Mouse (Mus musculus) T-helper 2 cell (primary cell): ENCODE measurements around the gene Klhdc9.
"Not testable (repeated sequence)": the region's sequence is repeated elsewhere in the genome, so short reads cannot be mapped to it uniquely, and the experiment has no call there.

ENCODE experiments used
- in situ Hi-C: fragments of 300-600 bp; cut with MboI, MseI; formaldehyde crosslinking; loops from one replicate; pipeline ENCODE4 v1.15.1; 2025; ENCODE audit warnings: high pct_unique_total_duplicates

Klhdc9 gene

DNA sequence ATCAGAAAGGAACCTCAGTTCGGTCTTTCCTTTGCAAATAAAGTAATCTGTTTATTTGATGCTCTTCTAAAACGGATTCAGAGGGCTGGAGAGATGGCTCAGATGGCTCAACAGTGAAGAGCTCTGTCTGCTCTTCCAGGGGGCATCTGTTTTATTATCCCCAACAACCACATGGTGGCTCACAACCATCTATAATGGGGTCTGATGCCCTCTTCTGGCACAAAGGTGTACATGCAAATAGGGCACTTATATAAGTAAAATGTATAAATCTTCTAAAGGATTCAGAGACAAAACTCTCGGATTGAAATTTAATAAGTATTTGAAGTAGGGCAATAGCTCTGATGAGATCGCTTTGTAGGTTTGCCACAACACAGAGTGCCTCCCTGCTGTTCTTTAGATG is 2.2 kb downstream of the Klhdc9 start:
- in situ Hi-C loops, result no loop called here

DNA sequence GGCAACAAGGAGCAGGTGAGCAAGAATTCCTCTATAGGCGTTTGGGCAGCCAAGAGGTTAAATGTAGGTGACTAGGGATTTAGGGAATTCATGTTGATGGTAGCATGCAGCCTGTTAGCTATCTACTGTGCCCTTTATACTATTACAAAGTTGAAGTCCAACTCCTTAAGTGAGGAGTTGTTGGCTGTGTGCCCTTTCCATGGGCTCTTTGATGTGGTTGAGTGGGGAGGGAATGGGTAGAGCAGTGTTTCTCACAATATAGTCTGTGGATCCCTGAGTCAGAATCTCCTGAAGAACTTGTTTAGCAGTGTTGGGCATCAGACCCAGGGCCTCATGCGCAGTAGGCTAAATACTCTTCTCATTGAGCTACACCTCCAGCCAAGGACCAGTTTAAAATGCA is 3.8 kb downstream of the Klhdc9 start:
- in situ Hi-C loops, result no loop called here

DNA sequence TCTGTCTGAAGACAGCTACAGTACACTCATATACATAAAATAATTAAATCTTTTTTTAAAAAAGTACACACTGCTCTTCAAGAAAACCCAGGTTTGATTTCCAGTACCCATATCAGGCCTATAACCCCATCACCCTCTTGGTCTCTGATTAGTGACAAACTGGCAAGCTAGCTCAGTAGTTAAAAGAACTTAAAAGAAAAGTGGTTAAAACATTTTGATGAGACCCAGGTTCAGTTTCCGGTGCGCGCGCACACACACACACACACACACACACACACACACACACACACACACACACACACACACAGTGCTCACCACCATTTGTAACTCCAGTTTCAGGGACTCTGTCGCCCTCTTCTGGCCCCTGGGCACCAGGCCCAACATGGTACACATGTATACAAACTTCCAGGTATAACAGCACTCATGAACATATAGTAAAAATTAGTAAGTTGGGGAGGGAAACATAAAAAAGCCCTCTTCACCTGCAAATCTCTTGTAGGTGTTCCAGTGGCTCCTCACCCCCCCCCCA is 4.7 kb downstream of the Klhdc9 start:
- in situ Hi-C loops, result no loop called here

DNA sequence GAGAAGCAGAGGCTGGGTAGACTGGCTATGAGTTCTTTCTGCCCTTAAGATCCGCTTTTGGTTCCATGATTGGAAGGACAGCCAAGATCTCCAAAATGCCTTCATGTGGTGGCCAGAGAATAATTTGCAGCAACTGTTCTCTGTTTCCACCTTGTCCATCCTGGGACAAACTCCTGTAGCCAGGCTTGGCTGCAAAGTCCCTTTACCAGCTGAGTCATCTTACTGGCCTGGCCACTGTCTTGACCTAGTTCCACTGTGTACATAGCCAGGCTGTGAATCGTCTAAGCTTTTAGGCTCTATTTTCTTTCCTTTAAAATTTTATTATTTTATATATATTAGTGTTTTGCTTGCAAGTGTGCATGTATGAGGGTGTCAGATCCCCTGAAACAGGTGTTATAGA is 11.4 kb downstream of the Klhdc9 start:
- in situ Hi-C loops, result loop anchor here (5.0 kb wide), 1 partner anchor 67 kb away; the partner anchor contains the start of gene Ppox

DNA sequence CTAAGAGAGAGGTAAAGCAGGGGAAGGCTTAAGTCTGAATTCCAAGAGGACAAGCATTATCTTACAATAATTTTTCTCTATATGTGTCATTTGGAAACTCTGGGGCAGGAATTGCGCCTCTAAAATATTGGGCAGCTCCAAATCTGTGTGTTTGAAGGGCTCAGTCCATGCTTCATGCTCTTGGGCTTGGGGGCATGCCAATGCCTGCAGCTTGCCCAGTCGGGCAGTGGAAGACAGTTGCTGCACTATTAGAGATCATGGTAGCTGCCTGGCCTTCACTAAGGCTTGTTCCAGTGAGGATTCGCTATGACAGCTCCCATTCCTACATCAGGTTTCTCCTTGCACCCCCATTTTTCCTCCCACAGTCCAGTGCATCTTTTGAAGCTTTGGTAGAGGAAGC is 11.9 kb downstream of the Klhdc9 start:
- in situ Hi-C loops, result loop anchor here (5.0 kb wide), 1 partner anchor 66 kb away; the partner anchor contains the start of gene Ppox

DNA sequence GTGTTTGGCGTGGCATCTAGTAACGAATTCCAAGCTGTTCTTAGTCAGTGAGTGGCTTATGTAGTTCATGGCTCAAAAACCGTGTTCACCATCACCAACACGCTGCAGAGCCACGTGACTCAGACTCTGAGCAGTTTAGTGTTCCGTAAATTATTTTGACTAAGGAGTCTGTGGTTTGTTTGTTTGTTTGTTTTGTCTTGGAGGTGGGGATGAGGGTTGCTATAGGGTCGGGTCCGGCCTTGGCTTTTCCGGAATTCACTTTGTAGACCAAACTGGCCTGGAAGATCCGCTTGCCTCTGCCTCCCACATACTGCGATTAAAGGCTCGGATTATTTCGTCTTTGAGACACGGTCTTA is 14.5 kb downstream of the Klhdc9 start:
- in situ Hi-C loops, result loop anchor here (5.0 kb wide), 1 partner anchor 64 kb away; the partner anchor contains the start of gene Ppox

DNA sequence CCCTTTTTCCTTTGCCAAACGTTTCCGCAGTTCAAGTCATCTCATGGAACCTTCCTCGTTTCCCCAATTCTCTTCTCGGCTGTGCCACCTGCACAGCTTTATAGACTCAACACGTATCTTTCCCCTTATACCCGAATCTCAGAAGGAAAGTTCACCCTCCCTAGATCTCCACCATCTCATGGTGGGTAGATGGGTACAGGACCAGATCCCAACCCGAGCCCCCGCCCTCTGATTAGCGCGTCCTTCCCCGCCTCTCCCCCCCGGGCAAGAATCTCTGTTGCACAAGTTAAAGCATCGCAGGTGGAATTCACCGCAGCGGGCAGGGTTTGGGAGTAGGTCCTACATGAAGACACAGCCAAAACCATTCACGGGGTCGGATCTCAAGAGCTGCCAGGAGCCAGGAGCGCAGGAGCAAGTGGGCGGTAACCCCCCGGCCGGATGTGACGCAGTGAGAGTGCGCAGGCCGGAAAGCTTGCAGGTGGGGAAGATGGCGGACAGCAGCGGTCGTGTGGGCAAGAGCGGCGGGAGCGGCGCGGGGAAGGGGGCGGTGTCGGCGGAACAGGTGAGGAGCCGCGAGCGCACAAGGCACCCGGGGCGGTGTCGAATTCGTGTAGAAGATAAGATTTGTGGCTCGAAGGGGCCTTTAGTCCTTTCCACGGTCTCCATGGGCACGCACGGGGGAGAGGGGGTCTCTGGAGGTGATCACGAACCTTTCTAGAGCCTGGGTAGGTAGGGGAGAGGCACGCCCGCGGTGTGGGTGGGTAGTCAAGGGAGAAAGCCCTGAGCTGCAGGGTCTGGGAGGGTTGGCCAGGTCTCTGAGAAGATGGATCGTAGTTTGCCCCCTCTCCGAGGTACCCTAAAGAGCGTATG is 15.1 kb downstream of the Klhdc9 start, which contains the start of the genes Nit1 and Pfdn2:
Nit1 (minus strand) TSS at position 422 of the 870 bp plus-strand sequence.
Pfdn2 (plus strand) TSS at position 446 of the 870 bp plus-strand sequence.
- in situ Hi-C loops, result loop anchor here (5.0 kb wide), 1 partner anchor 63 kb away; the partner anchor contains the start of gene Ppox

DNA sequence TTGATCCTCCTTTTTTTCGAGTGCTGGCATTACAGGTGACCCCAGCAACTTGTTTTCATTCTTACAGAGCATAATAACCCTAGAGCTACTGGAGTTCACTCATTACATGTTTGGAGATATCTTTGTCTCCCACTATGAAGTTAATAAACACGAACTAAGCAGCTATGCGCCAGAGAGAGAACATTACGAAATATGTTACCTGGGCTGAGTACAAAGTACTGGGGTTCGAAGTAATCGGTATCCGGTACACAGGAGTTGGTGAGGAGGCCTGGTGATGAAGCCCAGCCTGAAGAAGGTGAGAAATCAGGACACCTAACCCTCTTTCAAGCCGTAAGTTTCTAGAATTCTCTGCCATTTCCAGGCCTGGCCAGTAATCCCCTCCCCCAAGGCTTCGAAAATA is 15.9 kb downstream of the Klhdc9 start:
- in situ Hi-C loops, result loop anchor here (5.0 kb wide), 1 partner anchor 62 kb away; the partner anchor contains the start of gene Ppox

DNA sequence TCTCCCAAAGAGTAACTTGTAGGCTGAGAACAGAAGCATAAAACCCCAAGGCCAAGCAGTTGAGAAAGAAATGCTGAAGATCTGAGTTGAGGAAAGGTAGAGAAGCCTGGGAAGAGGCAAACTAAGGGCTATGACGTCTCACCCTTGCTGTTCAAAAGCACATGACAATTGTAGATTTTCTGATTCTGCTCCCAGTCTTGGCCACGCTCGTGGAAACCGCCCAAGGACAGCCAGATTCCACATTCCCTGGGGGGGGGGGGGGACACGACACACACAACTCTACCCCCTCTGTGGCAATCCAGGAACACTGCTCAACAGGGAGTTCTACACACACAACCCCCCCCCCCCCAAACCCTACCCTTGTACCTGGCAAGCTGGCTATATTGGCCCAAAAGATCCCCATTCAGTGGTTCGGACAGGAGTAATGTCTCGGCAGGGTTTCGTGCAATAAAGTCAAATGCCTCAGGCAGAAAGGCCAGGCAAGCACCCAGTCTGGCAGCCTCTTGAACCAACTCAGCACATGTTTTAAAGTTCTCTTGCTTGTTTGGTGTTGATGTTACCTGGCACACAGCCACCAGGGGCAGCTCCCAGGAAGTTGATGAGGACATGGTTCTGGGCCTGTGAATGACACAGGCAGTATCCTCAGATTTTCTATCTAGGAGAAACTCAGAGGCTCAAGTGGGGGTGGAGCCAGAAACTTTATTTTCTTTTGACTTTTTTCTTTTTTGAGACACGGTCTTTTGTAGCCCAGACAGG is 16.5 kb downstream of the Klhdc9 start:
- in situ Hi-C loops, result no loop called here

DNA sequence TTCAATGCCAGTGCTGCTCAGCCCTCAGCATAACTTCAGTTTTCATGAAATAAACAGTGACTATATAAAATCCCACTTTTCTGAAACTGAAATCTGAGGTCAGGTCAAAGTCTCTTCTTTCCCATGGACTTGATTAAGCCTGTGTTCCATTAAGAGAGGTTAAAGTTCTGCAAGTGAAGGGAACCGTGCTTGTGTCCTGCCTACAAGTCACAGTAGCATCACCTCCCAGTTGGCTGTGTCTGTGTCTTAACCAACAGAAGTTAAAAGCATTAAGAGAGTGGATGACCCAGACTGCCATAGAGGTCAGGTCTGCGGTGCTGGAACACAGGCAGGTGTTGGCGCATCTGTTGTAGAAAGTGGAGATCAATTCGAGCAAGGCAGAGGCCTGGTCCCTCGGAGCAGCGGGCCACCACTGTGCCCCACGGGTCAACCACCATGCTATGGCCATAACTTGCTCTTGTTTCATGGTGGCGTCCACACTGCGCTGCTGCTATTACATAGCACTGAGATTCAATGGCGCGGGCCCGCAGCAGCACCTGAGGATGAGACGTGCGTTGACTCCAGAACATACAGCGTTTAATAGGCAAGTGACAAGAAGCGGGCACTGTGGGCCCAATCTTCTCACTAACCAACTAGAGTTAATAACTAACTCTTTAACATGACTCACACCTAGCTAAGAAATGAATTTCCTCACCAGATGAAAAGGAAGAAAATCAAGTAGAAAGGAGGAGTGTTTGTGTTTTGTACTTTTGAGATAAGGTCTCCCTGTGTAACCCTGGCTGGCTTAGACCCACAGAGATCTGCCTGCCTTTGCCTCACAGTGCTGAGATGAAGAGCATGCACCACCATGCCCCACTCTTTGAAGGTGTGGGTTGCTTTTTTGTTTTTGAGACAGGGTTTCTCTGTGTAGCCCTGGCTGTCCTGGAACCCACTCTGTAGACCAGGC is 18.1 kb downstream of the Klhdc9 start:
- in situ Hi-C loops, result no loop called here

DNA sequence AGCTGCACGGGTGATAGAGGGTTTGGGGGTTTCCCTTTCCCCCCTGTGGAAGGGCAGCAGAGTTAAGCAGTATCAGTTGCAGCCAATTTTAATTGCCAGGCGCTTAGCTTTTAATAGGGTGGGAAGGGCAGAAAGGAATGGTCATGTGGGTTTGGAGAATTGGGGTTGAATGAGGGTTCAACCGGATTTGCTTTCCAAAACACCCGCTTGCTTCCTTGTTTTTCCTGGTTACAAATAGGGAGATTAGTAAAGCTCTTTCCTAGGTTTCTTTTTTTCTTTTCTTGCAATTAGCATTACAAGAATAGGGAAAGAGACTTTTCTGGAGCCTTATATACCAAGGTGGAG is 30.4 kb downstream of the Klhdc9 start:
- in situ Hi-C loops, result no loop called here

DNA sequence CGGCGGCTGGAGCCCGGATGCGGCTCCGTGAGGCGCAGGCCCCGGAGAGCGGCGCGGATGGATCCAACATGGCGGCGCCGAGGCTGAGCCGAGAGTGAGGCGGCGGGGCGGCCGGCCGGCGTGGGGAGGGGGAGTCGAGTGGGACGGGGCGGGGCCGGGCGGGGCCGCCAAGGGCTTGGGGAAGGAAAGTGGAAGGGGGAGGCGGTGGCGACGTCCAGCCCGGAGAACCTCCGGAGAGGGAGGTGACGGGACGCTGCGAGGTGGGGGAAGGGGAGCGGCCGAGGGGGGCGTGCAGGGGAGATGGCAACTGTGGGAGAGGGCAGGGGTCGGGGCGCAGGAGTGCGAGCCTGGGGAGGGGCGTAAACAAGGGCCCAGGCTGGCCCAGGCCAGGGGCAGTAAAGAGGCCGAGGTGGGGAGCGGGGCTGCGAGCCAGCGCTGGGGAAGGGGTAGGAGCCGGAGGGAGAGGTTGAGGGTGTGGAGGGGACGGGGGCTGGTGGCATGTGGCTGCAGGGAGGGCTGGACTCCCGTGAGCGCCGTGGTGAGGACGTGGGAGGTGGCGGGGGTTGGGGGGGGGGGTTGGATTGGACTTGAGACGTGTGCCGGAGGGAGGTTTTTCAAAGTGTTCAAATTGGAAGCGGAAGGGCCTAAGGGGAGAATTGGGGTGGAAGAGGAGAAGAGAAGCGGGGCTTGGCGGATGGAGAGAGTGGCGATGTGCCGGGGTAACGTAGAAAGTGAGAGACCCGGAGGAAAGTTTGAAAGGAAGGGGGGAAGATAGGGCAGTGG is 31.0 kb downstream of the Klhdc9 start:
- in situ Hi-C loops, result no loop called here

DNA sequence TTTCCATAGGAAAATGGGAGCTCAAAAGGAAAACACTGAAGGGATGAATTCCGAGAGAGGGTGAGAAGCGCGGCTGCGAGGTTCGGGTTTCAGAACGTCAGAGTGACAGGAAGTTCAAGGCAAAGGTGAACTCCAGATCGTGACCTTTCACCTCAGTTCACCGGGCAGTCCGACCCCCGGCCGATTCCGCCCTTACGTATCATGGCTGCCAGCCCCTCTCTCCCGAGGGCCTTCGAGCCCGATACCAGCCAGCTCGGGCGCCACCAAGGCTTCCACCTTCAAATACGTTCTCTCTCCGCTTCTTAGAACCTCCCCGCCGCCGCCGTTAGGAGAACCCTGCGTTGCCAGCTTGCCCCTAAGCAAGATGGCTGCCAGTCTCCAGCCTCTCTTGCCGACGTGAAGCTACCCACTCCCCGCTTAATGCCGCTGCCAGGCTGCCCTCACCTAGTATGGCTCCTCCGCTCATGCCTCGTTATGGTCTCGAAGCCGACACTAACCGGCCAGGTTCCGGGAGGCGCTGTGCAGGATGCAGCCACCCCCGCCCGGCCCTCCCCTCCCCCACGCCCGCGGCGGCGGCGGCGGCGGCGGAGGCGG is 31.7 kb downstream of the Klhdc9 start, which contains the start of gene Dedd:
Dedd (plus strand) TSS at position 307 of the 594 bp plus-strand sequence.
- in situ Hi-C loops, result no loop called here

DNA sequence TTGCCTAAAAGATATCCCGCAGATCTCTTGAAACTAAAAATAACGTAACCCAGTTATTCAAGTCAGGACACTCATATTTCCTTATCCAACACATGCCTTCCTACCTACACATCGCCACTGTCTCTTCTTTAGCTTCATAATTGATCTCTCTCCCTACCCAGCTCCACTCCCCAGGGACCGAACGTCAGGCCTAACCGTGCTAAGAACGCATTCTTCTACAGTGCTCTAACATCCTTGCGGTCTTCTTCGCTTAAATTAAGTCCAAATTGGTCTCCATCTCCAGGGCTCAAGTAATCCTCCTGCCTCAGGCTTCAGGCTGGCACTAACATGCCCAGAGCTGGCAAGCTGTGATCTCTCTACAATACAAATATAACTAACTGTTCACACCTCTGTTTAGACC is 32.4 kb downstream of the Klhdc9 start:
- in situ Hi-C loops, result no loop called here

DNA sequence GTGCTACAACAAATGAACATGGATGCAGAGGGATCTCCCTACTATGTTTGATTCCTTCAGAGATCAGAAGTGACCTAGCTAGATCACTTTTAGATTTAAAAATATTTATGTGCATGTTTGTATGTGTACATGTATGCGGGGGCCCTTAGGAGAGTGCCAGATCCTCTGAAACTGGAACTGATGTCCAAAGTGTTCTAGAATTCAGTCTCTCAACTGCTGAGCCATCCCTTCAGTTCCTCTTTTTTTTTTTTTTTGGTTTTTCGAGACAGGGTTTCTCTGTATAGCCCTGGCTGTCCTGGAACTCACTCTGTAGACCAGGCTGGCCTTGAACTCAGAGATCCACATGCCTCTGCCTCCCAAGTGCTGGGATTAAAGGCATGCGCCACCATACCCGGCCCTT is 34.0 kb downstream of the Klhdc9 start:
- in situ Hi-C loops, result not testable (repeated sequence)

DNA sequence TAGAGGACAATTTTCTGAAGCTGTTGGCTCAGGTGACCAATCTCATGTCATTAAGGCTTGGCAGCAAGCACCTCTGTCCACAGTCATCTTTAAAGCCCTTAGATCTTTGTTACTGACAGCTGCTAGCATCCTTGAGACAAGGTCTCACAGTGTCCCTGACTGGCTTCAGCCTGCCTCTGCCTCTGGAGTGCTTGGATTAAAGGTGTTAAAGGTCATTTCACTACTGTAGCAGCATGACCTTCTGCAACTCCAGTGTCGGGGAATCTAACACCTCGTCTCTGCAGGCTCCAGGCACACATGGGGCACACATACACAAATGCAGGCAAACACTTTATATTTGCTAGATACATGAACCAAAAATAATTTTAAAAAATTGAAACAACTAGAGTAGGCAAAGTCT is 35.0 kb downstream of the Klhdc9 start:
- in situ Hi-C loops, result no loop called here

DNA sequence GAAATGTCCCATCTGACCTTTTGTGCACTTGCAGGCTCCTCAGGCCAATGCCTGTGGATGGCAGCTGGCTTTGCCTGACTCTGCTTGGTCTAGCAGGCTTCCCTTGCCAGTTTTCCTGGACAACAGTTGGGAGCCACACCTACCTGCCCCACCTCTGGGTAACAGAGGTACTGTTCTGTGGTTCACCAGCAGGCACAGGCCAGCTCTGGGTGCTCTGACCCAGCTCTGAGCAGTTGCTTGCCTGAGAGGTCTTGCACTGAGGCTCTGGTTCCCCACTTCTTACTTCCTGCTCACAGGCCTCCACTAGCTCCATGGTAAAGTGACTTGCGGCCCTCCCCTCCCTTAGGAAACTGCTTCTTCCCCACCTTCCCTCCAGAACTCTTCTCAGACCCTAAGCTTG is 38.6 kb downstream of the Klhdc9 start:
- in situ Hi-C loops, result no loop called here

DNA sequence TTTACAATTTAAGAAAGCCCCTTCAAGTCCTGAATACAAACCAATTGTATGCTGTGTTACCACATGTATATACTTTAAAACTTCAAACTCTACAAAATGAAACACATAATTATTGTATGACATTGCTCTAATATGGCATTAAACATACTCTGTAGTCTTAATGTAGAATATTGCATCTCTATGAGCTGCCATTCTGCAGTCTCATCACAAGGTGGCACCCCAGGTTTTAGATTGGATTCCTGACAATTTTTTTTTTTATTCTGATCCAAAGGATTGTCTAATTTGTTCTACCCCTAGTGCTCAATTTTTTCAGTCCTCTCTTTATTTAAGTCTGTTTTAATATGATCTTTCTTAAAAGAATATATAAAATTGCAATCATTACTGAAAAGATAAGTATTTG is 39.2 kb downstream of the Klhdc9 start:
- in situ Hi-C loops, result no loop called here

DNA sequence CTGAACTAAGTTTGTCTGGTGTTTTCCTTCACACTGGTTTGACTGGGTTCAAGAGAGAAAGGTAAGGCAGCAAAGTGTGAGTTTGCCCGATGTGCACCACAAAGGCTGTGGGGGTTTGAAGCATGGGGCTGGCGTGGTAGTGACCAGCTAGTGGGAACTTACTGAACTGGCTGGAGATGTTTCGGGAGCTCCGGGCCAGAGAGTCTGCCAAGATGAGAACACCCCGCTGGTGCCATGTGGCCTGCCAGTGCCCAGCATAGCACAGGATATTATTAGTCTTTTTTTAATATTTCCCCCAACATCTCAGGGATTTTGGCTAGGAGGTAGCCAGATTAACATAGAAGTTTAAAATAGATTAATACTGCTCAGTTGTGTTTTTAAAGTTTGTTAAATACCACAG is 40.4 kb downstream of the Klhdc9 start:
- in situ Hi-C loops, result no loop called here

DNA sequence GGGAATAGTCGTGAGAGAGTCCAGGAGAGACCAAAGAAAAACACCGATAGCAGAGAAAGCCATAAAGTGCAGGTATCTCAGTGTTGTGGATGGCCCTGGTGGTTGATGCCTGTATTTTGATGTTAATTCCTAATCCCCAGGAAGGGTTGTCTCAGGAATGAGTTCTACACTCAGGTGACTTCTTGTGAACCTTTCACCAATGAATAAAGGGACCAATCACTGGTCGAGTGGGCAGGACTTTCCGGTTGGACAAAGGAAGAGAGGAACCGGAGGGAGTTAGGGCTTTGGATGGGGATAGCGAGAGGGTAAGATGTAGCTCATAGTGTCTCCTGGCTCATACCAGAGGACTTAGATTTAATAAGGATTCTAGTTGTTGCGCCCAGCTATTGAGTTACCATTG is 40.9 kb downstream of the Klhdc9 start:
- in situ Hi-C loops, result no loop called here
